Mouse (Mus musculus) limb, embryonic 11.5 days (tissue): ENCODE data around the gene Tnfaip1. TPM values are rescaled to one million over a fixed set of nuclear protein-coding genes. Genes with fewer than 3 reads are reported as not detected.

Experiments used
- ATAC-seq: fragments of 200-750 bp; cut with Nextera tagmentation; 2 replicates; pipeline ENCODE4 v1.8.0; 2017; ENCODE audit warnings: low read depth; ENCODE audit not compliant: insufficient number of reproducible peaks, low FRiP score, low TSS enrichment
- DNase-seq: peaks from one replicate; pipeline ENCODE4 v3.0.0-alpha.2; 2015; ENCODE audit warnings: low spot score
- H3K27ac ChIP-seq: fragments of 300-500 bp; sonication (generic); replicated peaks from 2 replicates; pipeline ENCODE4 v1.5.1; 2014; ENCODE audit warnings: low read depth, mild to moderate bottlenecking, low read length
- H3K27me3 ChIP-seq: fragments of 300-500 bp; sonication (generic); 2 replicates; pipeline ENCODE4 v1.6.1; 2014; ENCODE audit warnings: mild to moderate bottlenecking, low read length, mixed read lengths; ENCODE audit not compliant: control insufficient read depth, insufficient read depth
- H3K36me3 ChIP-seq: fragments of 300-500 bp; sonication (generic); 2 replicates; pipeline ENCODE4 v1.6.1; 2014; ENCODE audit warnings: mild to moderate bottlenecking, low read length, moderate library complexity, mixed read lengths; ENCODE audit not compliant: control insufficient read depth, insufficient read depth
- H3K4me1 ChIP-seq: fragments of 300-500 bp; sonication (generic); 2 replicates; pipeline ENCODE4 v1.6.1; 2014; ENCODE audit warnings: low read length, mixed read lengths; ENCODE audit not compliant: control insufficient read depth, insufficient read depth
- H3K4me2 ChIP-seq: fragments of 300-500 bp; sonication (generic); 2 replicates; pipeline ENCODE4 v1.6.1; 2014; ENCODE audit warnings: low read depth, mild to moderate bottlenecking, moderate library complexity; ENCODE audit not compliant: severe bottlenecking
- H3K4me3 ChIP-seq: fragments of 300-500 bp; sonication (generic); 2 replicates; pipeline ENCODE4 v1.5.1; 2014; ENCODE audit warnings: low read depth, low read length
- H3K9ac ChIP-seq: fragments of 300-500 bp; sonication (generic); 2 replicates; pipeline ENCODE4 v1.6.1; 2014; ENCODE audit warnings: mild to moderate bottlenecking, low read length
- H3K9me3 ChIP-seq: fragments of 300-500 bp; sonication (generic); 2 replicates; pipeline ENCODE4 v1.6.1; 2016; ENCODE audit warnings: low read length; ENCODE audit not compliant: control insufficient read depth
- WGBS: fragments of 180-500 bp; shearing (Covaris S2); extraction: QIAGEN DNeasy Blood & Tissue Kit; methylation state at CpG from one replicate; pipeline ENCODE4 v1.1.7; 2014; 5-methylcytosine and 5-hydroxymethylcytosine counted together
- polyA plus RNA-seq: library from polyadenylated mRNA; unstranded; fragments of >200 nt; fragmentation: Nextera tagmentation; extraction: Ambion mirVana; gene quantifications from 2 replicates; pipeline ENCODE4 v1.2.1, GENCODE M21; 2014

Tnfaip1 gene
- polyA plus RNA-seq, 1 experiment from 2014 or later: 85.1 TPM

DNA sequence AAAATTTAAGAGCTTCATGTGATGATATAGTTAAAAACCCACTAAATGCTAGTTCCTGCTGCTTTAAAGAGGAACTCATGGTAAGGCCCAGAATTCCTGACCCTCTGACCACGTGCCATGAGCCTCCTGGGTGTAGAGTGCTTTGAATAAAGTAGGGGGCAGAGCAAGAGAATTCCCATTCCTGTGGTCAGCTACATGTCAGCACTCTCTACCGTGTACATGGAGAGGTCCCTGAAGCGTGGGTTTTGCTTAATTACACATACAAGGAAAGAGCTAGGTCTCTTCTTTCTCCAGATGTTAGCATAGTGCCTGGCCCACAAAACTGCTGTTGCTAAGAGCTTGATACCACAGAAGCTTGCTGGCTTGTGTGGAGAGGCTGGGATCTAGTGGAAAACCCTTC is 30.7 kb downstream of the Tnfaip1 start:
- no peak overlapping the region for H3K27ac ChIP-seq
- H3K4me1 ChIP-seq: no peaks in the 10 kb centered on the region
- peaks cover 11% of the 10 kb centered on the region for H3K36me3 ChIP-seq
- no peaks in the 10 kb centered on the region for H3K9me3 ChIP-seq
- ATAC-seq (no peak), DNase-seq (no peak)
- no peak overlapping the region for H3K9ac ChIP-seq
- H3K4me2 ChIP-seq: no peak overlapping the region
- 80% methylated on average over 3 of the region's 3 CpGs for WGBS
- no peaks in the 10 kb centered on the region for H3K27me3 ChIP-seq
- no peak overlapping the region for H3K4me3 ChIP-seq

GRCm38 (mm10) chr11:78502909-78503650 is 33.1 kb downstream of the Tnfaip1 start, which contains the start of gene Sebox:
Gene Sebox, plus strand, starts transcription at chr11:78503447.
- H3K4me2 ChIP-seq: no peak within 1 kb of the TSS
- H3K9ac ChIP-seq: no peak within 1 kb of the TSS
- no peaks in the 10 kb centered on the region for H3K4me1 ChIP-seq
- no peak for DNase-seq
- no peak within 1 kb of the TSS for H3K4me3 ChIP-seq
- 68% methylated on average over 7 of the region's 7 CpGs for WGBS
- H3K27ac ChIP-seq: no peak within 1 kb of the TSS
- ATAC-seq: no peak
- H3K27me3 ChIP-seq: 0 out of 2 replicates have a peak, but pooled peaks cover 3% of the 10 kb centered on the region
- H3K9me3 ChIP-seq: no peaks in the 10 kb centered on the region
- peaks cover 7% of the 10 kb centered on the region; the same call in 1 of the 2 replicates for H3K36me3 ChIP-seq

- 78% methylated on average over 20 of the region's 20 CpGs for WGBS
- ATAC-seq (no peak), DNase-seq (no peak)
- H3K9me3 ChIP-seq: no peaks in the 10 kb centered on the region
- peaks cover under 1% of the 10 kb centered on the region; the same call in 1 of the 2 replicates for H3K36me3 ChIP-seq
- H3K4me3 ChIP-seq: no peak overlapping the region
- no peak overlapping the region for H3K27ac ChIP-seq
- H3K4me1 ChIP-seq: 0 out of 2 replicates have a peak, but pooled peaks cover 4% of the 10 kb centered on the region
- H3K4me2 ChIP-seq: no peak overlapping the region
- peaks cover 8% of the 10 kb centered on the region for H3K27me3 ChIP-seq
- no peak overlapping the region for H3K9ac ChIP-seq
Observed at GRCm38 (mm10) chr11:78501529-78501928, 34.6 kb downstream of the Tnfaip1 start.

- H3K9ac ChIP-seq: no peak overlapping the region
Observed at GRCm38 (mm10) chr11:78500623-78501202, 35.4 kb downstream of the Tnfaip1 start.

DNA sequence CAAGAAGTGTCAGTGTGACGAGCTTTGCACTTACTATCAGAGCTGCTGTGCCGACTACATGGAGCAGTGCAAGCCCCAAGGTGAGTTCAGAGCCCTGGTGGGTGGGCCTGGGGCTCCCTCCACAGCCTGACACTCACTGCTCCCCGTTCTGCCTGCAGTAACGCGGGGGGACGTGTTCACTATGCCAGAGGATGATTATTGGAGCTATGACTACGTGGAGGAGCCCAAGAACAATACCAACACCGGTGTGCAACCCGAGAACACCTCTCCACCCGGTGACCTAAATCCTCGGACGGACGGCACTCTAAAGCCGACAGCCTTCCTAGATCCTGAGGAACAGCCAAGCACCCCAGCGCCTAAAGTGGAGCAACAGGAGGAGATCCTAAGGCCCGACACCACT is 36.6 kb downstream of the Tnfaip1 start:
- no peak for DNase-seq
- no peak overlapping the region for H3K27ac ChIP-seq
- no peaks in the 10 kb centered on the region for H3K9me3 ChIP-seq
- H3K4me1 ChIP-seq: 0 out of 2 replicates have a peak, but pooled peaks cover 4% of the 10 kb centered on the region
- 54% methylated on average over 16 of the region's 16 CpGs for WGBS
- no peak overlapping the region for H3K4me3 ChIP-seq
- H3K27me3 ChIP-seq: peaks cover 21% of the 10 kb centered on the region
- H3K9ac ChIP-seq: no peak overlapping the region
- no peaks in the 10 kb centered on the region for H3K36me3 ChIP-seq
- no peak for ATAC-seq
- no peak overlapping the region for H3K4me2 ChIP-seq

More at GRCm38 (mm10) chr11:78500623-78501202, 35.4 kb downstream of the Tnfaip1 start:
- H3K4me2 ChIP-seq: no peak overlapping the region
- no peaks in the 10 kb centered on the region for H3K36me3 ChIP-seq
- ATAC-seq (no peak), DNase-seq (no peak)
- H3K4me1 ChIP-seq: 0 out of 2 replicates have a peak, but pooled peaks cover 4% of the 10 kb centered on the region
- no peak overlapping the region for H3K4me3 ChIP-seq
- H3K27ac ChIP-seq: no peak overlapping the region
- no peaks in the 10 kb centered on the region for H3K9me3 ChIP-seq
- peaks cover 16% of the 10 kb centered on the region for H3K27me3 ChIP-seq
- WGBS: 82% methylated on average over 9 of the region's 9 CpGs

- Histone ChIP-seq H3K27ac (no peak within 1 kb of the TSS), H3K9ac (peak within 1 kb of the TSS; percentile 2; the same call in 1 of the 2 replicates), H3K4me3 (peak within 1 kb of the TSS; percentile 56), H3K4me1 (0 out of 2 replicates have a peak, but pooled peaks cover 4% of the 10 kb centered on the region), H3K9me3 (no peaks in the 10 kb centered on the region), H3K36me3 (no peaks in the 10 kb centered on the region), H3K4me2 (peak within 1 kb of the TSS; percentile 98), H3K27me3 (peaks cover 23% of the 10 kb centered on the region)
- ATAC-seq (no peak), DNase-seq (no peak)
- WGBS: 66% methylated on average over 7 of the region's 7 CpGs
Observed at GRCm38 (mm10) chr11:78499004-78499403, 37.1 kb downstream of the Tnfaip1 start, which contains the start of gene Vtn. Gene Vtn, plus strand, starts transcription at chr11:78499091.

DNA sequence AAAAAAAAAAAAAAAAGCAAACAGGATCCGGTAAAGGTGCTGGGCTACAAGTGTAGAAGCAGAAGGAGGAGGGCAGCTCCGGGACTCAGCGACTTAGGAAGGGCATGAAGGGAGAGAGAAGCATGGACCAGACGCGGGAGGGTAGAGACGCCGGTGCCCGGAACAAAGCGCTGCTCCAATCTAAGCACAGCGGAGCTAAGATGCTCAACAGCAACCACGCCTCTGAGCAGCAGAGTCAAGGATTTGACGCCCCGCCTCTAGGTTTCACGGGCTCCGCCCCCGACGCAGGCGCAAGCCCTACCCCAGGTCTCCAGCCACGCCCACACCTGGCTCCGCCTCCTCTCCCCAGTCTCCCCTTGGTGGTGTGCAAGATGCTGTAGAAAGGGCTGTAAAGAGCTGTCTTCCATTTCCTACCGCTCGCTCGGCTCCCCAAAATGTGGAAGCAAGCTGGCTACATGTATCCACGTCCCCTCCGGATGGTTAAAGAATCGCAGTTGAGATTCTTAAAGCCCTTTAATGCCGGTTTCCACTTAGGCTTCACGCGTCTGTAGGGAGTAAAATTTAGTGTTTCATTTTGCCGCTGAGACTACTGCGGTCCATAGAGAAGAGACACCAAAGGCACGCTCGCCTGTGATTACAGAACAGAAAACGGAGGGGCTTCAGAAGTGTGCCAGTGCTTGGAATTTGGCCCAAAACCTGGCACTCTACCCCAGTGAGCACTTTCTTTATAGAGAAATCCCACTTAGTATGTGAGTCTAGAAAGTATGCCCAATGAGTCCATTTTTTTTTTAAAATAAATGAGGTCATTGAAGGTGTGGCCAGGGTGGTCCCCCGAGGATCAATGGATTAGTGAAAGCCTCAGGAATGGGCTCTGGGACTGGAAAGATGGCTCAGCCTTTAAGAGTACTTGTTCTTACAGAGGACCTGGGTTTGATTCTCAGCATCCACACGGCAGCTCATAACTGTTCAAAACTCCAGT is 38.3 kb downstream of the Tnfaip1 start, which contains the start of gene Sarm1:
Gene Sarm1 (minus strand): TSS at position 211 of the 979 bp plus-strand sequence.
- no peak within 1 kb of the TSS for H3K27ac ChIP-seq
- peak within 1 kb of the TSS; percentile 40 for H3K9ac ChIP-seq
- ATAC-seq: peak; percentile 89
- H3K27me3 ChIP-seq: peaks cover 23% of the 10 kb centered on the region
- no peaks in the 10 kb centered on the region for H3K36me3 ChIP-seq
- H3K9me3 ChIP-seq: no peaks in the 10 kb centered on the region
- 4% methylated on average over 36 of the region's 36 CpGs for WGBS
- 0 out of 2 replicates have a peak, but pooled peaks cover 4% of the 10 kb centered on the region for H3K4me1 ChIP-seq
- H3K4me2 ChIP-seq: peak within 1 kb of the TSS; percentile 98
- DNase-seq: peak; percentile 97
- peak within 1 kb of the TSS; percentile 56 for H3K4me3 ChIP-seq
